Mouse (Mus musculus) hindbrain, embryonic 11.5 days (tissue): ENCODE measurements around the gene Pkp3. TPM values are rescaled to one million over a fixed set of nuclear protein-coding genes. Genes with fewer than 3 reads are reported as not detected.

ENCODE experiments used
- ATAC-seq: fragments of 200-750 bp; cut with Nextera tagmentation; 2 replicates; pipeline ENCODE4 v1.8.0; 2017; ENCODE audit warnings: mild to moderate bottlenecking, moderate TSS enrichment, moderate library complexity; ENCODE audit not compliant: low FRiP score
- DNase-seq: peaks from one replicate; pipeline ENCODE4 v3.0.0-alpha.2; 2015; ENCODE audit warnings: low spot score
- H3K27ac ChIP-seq: fragments of 300-500 bp; sonication (generic); 2 replicates; pipeline ENCODE4 v1.5.1; 2014; ENCODE audit warnings: mild to moderate bottlenecking, low read depth, low read length
- H3K27me3 ChIP-seq: fragments of 300-500 bp; sonication (generic); 2 replicates; pipeline ENCODE4 v1.6.1; 2014; ENCODE audit warnings: mild to moderate bottlenecking, low read length, moderate library complexity, mixed read lengths; ENCODE audit not compliant: control insufficient read depth, insufficient read depth
- H3K36me3 ChIP-seq: fragments of 300-500 bp; sonication (generic); 2 replicates; pipeline ENCODE4 v1.6.1; 2014; ENCODE audit warnings: mild to moderate bottlenecking, low read length, moderate library complexity, mixed read lengths; ENCODE audit not compliant: control insufficient read depth, insufficient read depth
- H3K4me1 ChIP-seq: fragments of 300-500 bp; sonication (generic); replicated peaks from 2 replicates; pipeline ENCODE4 v1.6.1; 2014; ENCODE audit warnings: low read length, mixed read lengths; ENCODE audit not compliant: control insufficient read depth, insufficient read depth
- H3K4me2 ChIP-seq: fragments of 300-500 bp; sonication (generic); replicated peaks from 2 replicates; pipeline ENCODE4 v1.6.1; 2014; ENCODE audit warnings: mild to moderate bottlenecking, low read depth, low read length
- H3K4me3 ChIP-seq: fragments of 300-500 bp; sonication (generic); 2 replicates; pipeline ENCODE4 v1.5.1; 2014; ENCODE audit warnings: low read depth, low read length
- H3K9ac ChIP-seq: fragments of 300-500 bp; sonication (generic); 2 replicates; pipeline ENCODE4 v1.6.1; 2014; ENCODE audit warnings: low read depth, low read length
- H3K9me3 ChIP-seq: fragments of 300-500 bp; sonication (generic); 2 replicates; pipeline ENCODE4 v1.6.1; 2016; ENCODE audit warnings: low read length; ENCODE audit not compliant: control insufficient read depth
- WGBS: fragments of 180-500 bp; shearing (Covaris S2); extraction: QIAGEN DNeasy Blood & Tissue Kit; methylation state at CpG from one replicate; pipeline ENCODE4 v1.1.7; 2014; 5-methylcytosine and 5-hydroxymethylcytosine counted together
- polyA plus RNA-seq: library from polyadenylated mRNA; unstranded; fragments of >200 nt; fragmentation: Nextera tagmentation; extraction: Ambion mirVana; gene quantifications from 2 replicates; pipeline ENCODE4 v1.2.1, GENCODE M21; 2014

Gene Pkp3
- polyA plus RNA-seq, 1 experiment from 2014 or later = 2.0 TPM

- ATAC-seq (no peak), DNase-seq (peak; percentile 28)
- H3K9me3 ChIP-seq = no peaks in the 10 kb centered on the region
- H3K4me3 ChIP-seq = no peak overlapping the region
- H3K27me3 ChIP-seq = no peaks in the 10 kb centered on the region
- no peaks in the 10 kb centered on the region for H3K4me1 ChIP-seq
- H3K9ac ChIP-seq = no peak overlapping the region
- WGBS = 45% methylated on average over 5 of the region's 5 CpGs
- no peak overlapping the region for H3K27ac ChIP-seq
- H3K4me2 ChIP-seq = no peak overlapping the region
- H3K36me3 ChIP-seq = no peaks in the 10 kb centered on the region
Observed at GRCm38 (mm10) chr7:141041661-141042060, 36.4 kb upstream of the Pkp3 start.

- Histone ChIP-seq H3K27me3 (no peaks in the 10 kb centered on the region), H3K27ac (no peak overlapping the region), H3K9ac (no peak overlapping the region), H3K36me3 (no peaks in the 10 kb centered on the region), H3K4me1 (no peaks in the 10 kb centered on the region), H3K4me3 (no peak overlapping the region), H3K4me2 (no peak overlapping the region), H3K9me3 (no peaks in the 10 kb centered on the region)
- 60% methylated on average over 4 of the region's 4 CpGs for WGBS
- ATAC-seq = no peak
- no peak for DNase-seq
Observed at GRCm38 (mm10) chr7:141042539-141042938, 35.5 kb upstream of the Pkp3 start.

- WGBS = 73% methylated on average over 6 of the region's 6 CpGs
- Histone ChIP-seq H3K4me3 (no peak overlapping the region), H3K27ac (no peak overlapping the region), H3K4me2 (no peak overlapping the region), H3K36me3 (no peaks in the 10 kb centered on the region), H3K9me3 (no peaks in the 10 kb centered on the region), H3K27me3 (no peaks in the 10 kb centered on the region), H3K9ac (no peak overlapping the region), H3K4me1 (no peaks in the 10 kb centered on the region)
- DNase-seq = no peak
- ATAC-seq = 0 out of 2 replicates have a peak, but pooled peaks have one; percentile 9
Observed at GRCm38 (mm10) chr7:141046931-141047580, 31.0 kb upstream of the Pkp3 start.

GRCm38 (mm10) chr7:141047581-141048225 lies 30.3 kb upstream of the Pkp3 start:
- peak overlapping the region; percentile 50; the same call in 1 of the 2 replicates for H3K9ac ChIP-seq
- no peaks in the 10 kb centered on the region for H3K4me1 ChIP-seq
- ATAC-seq (peak; percentile 81), DNase-seq (peak; percentile 14)
- H3K27me3 ChIP-seq = no peaks in the 10 kb centered on the region
- no peaks in the 10 kb centered on the region for H3K36me3 ChIP-seq
- no peaks in the 10 kb centered on the region for H3K9me3 ChIP-seq
- peak overlapping the region; percentile 74 for H3K4me2 ChIP-seq
- WGBS = 7% methylated on average over 16 of the region's 19 CpGs
- peak overlapping the region; percentile 33 for H3K4me3 ChIP-seq
- no peak overlapping the region for H3K27ac ChIP-seq

- Histone ChIP-seq H3K9ac (peak overlapping the region; percentile 50; the same call in 1 of the 2 replicates), H3K27ac (no peak overlapping the region), H3K4me3 (peak overlapping the region; percentile 33), H3K4me1 (no peaks in the 10 kb centered on the region), H3K4me2 (peak overlapping the region; percentile 74), H3K36me3 (no peaks in the 10 kb centered on the region), H3K9me3 (no peaks in the 10 kb centered on the region), H3K27me3 (no peaks in the 10 kb centered on the region)
- 11% methylated on average over 21 of the region's 21 CpGs for WGBS
- DNase-seq = peak; percentile 97
- ATAC-seq = peak; percentile 91
Observed at GRCm38 (mm10) chr7:141048226-141049218, 29.5 kb upstream of the Pkp3 start.

GRCm38 (mm10) chr7:141049326-141049725 lies 28.7 kb upstream of the Pkp3 start:
- Histone ChIP-seq H3K27me3 (no peaks in the 10 kb centered on the region), H3K4me3 (no peak overlapping the region), H3K36me3 (no peaks in the 10 kb centered on the region), H3K4me2 (no peak overlapping the region), H3K4me1 (no peaks in the 10 kb centered on the region), H3K27ac (no peak overlapping the region), H3K9ac (no peak overlapping the region), H3K9me3 (no peaks in the 10 kb centered on the region)
- WGBS = 96% methylated on average over 2 of the region's 2 CpGs
- DNase-seq (no peak), ATAC-seq (no peak)

- Histone ChIP-seq H3K9me3 (no peaks in the 10 kb centered on the region), H3K4me3 (no peak overlapping the region), H3K9ac (no peak overlapping the region), H3K4me1 (no peaks in the 10 kb centered on the region), H3K36me3 (no peaks in the 10 kb centered on the region), H3K27ac (no peak overlapping the region), H3K27me3 (no peaks in the 10 kb centered on the region), H3K4me2 (no peak overlapping the region)
- DNase-seq (no peak), ATAC-seq (no peak)
- WGBS = 65% methylated on average over 17 of the region's 17 CpGs
Observed at GRCm38 (mm10) chr7:141051060-141051685, 26.8 kb upstream of the Pkp3 start.

GRCm38 (mm10) chr7:141052016-141052415 lies 26.0 kb upstream of the Pkp3 start:
- Histone ChIP-seq H3K27ac (no peak overlapping the region), H3K27me3 (no peaks in the 10 kb centered on the region), H3K9ac (no peak overlapping the region), H3K36me3 (no peaks in the 10 kb centered on the region), H3K4me3 (no peak overlapping the region), H3K4me1 (no peaks in the 10 kb centered on the region), H3K4me2 (no peak overlapping the region), H3K9me3 (no peaks in the 10 kb centered on the region)
- ATAC-seq = no peak
- 93% methylated on average over 4 of the region's 4 CpGs for WGBS
- no peak for DNase-seq
